Mouse (Mus musculus): ENCODE results near the gene Hpn. TPM values are rescaled to one million over a fixed set of nuclear protein-coding genes. Genes with fewer than 3 reads are reported as not detected.

Gene Hpn
- total and polyA plus RNA-seq, 2 experiments from 2014 or later, result 0.49 to 0.62 TPM

- H3K27me3 ChIP-seq (ENCODE audit: insufficient read depth, low read length), result no peaks in the 10 kb centered on the region
- no peak for ATAC-seq (ENCODE audit: low FRiP score)
- no peaks in the 10 kb centered on the region for H3K4me1 ChIP-seq (ENCODE audit: insufficient read depth, low read length)
- WGBS, result 67% methylated on average over 15 of the region's 15 CpGs
- DNase-seq (ENCODE audit: low spot score), result no peak
- TF ChIP-seq CTCF (IDR thresholded peaks at IDR 0.05), result peak; percentile 59
- no peak overlapping the region for H3K4me3 ChIP-seq (ENCODE audit: low read depth, low read length)
- no peak overlapping the region for H3K4me2 ChIP-seq (ENCODE audit: low read depth, low read length, poor library complexity, severe bottlenecking)
- no peak overlapping the region for H3K27ac ChIP-seq (ENCODE audit: low read depth, low read length)
- H3K9me3 ChIP-seq (ENCODE audit: low read length), result no peaks in the 10 kb centered on the region
- no peaks in the 10 kb centered on the region for H3K36me3 ChIP-seq (ENCODE audit: insufficient read depth, low read length)
- H3K9ac ChIP-seq (replicated peaks; ENCODE audit: low read length, poor library complexity, severe bottlenecking), result no peak overlapping the region
Measured at GRCm38 (mm10) chr7:31105061-31105768, 9.9 kb downstream of the Hpn start.

- H3K9me3 ChIP-seq (ENCODE audit: low read length), result no peaks in the 10 kb centered on the region
- H3K4me3 ChIP-seq (ENCODE audit: low read depth, low read length), result no peak overlapping the region
- ATAC-seq (ENCODE audit: low FRiP score) (no peak), DNase-seq (ENCODE audit: low spot score) (no peak)
- no peak overlapping the region for H3K9ac ChIP-seq (replicated peaks; ENCODE audit: low read length, poor library complexity, severe bottlenecking)
- H3K4me2 ChIP-seq (ENCODE audit: low read depth, low read length, poor library complexity, severe bottlenecking), result no peak overlapping the region
- H3K4me1 ChIP-seq (ENCODE audit: insufficient read depth, low read length), result no peaks in the 10 kb centered on the region
- H3K27ac ChIP-seq (ENCODE audit: low read depth, low read length), result no peak overlapping the region
- TF ChIP-seq CTCF (IDR thresholded peaks at IDR 0.05), result no peak
- H3K27me3 ChIP-seq (ENCODE audit: insufficient read depth, low read length), result no peaks in the 10 kb centered on the region
- 83% methylated on average over 14 of the region's 14 CpGs for WGBS
- no peaks in the 10 kb centered on the region for H3K36me3 ChIP-seq (ENCODE audit: insufficient read depth, low read length)
Measured at GRCm38 (mm10) chr7:31100786-31101185, 14.3 kb downstream of the Hpn start.

- no peak overlapping the region for H3K4me3 ChIP-seq (ENCODE audit: low read depth, low read length)
- ATAC-seq (ENCODE audit: low FRiP score) (no peak), DNase-seq (ENCODE audit: low spot score) (no peak)
- no peaks in the 10 kb centered on the region for H3K27me3 ChIP-seq (ENCODE audit: insufficient read depth, low read length)
- H3K9me3 ChIP-seq (ENCODE audit: low read length), result no peaks in the 10 kb centered on the region
- H3K27ac ChIP-seq (ENCODE audit: low read depth, low read length), result no peak overlapping the region
- H3K4me1 ChIP-seq (ENCODE audit: insufficient read depth, low read length), result no peaks in the 10 kb centered on the region
- peak; percentile 20; the same call in 1 of the 2 replicates for TF ChIP-seq CTCF (IDR thresholded peaks at IDR 0.05)
- WGBS, result 89% methylated on average over 6 of the region's 6 CpGs
- no peaks in the 10 kb centered on the region for H3K36me3 ChIP-seq (ENCODE audit: insufficient read depth, low read length)
- H3K4me2 ChIP-seq (ENCODE audit: low read depth, low read length, poor library complexity, severe bottlenecking), result no peak overlapping the region
- H3K9ac ChIP-seq (replicated peaks; ENCODE audit: low read length, poor library complexity, severe bottlenecking), result no peak overlapping the region
Measured at GRCm38 (mm10) chr7:31099612-31099982, 15.5 kb downstream of the Hpn start.

GRCm38 (mm10) chr7:31098697-31099611 is 16.1 kb downstream of the Hpn start:
- Histone ChIP-seq H3K4me1 (ENCODE audit: insufficient read depth, low read length) (no peaks in the 10 kb centered on the region), H3K9ac (replicated peaks; ENCODE audit: low read length, poor library complexity, severe bottlenecking) (no peak overlapping the region), H3K36me3 (ENCODE audit: insufficient read depth, low read length) (no peaks in the 10 kb centered on the region), H3K27ac (ENCODE audit: low read depth, low read length) (no peak overlapping the region), H3K4me3 (ENCODE audit: low read depth, low read length) (no peak overlapping the region), H3K27me3 (ENCODE audit: insufficient read depth, low read length) (no peaks in the 10 kb centered on the region), H3K9me3 (ENCODE audit: low read length) (no peaks in the 10 kb centered on the region), H3K4me2 (ENCODE audit: low read depth, low read length, poor library complexity, severe bottlenecking) (no peak overlapping the region)
- TF ChIP-seq CTCF (IDR thresholded peaks at IDR 0.05), result peak; percentile 47
- WGBS, result 81% methylated on average over 22 of the region's 22 CpGs
- ATAC-seq (ENCODE audit: low FRiP score) (no peak), DNase-seq (ENCODE audit: low spot score) (no peak)

GRCm38 (mm10) chr7:31097583-31098248 is 17.4 kb downstream of the Hpn start:
- no peak overlapping the region for H3K4me3 ChIP-seq (ENCODE audit: low read depth, low read length)
- no peaks in the 10 kb centered on the region for H3K4me1 ChIP-seq (ENCODE audit: insufficient read depth, low read length)
- DNase-seq (ENCODE audit: low spot score), result peak; percentile 96
- H3K9ac ChIP-seq (replicated peaks; ENCODE audit: low read length, poor library complexity, severe bottlenecking), result no peak overlapping the region
- H3K27me3 ChIP-seq (ENCODE audit: insufficient read depth, low read length), result no peaks in the 10 kb centered on the region
- peak; percentile 98 for TF ChIP-seq CTCF (IDR thresholded peaks at IDR 0.05)
- H3K27ac ChIP-seq (ENCODE audit: low read depth, low read length), result no peak overlapping the region
- peak; percentile 89 for ATAC-seq (ENCODE audit: low FRiP score)
- 44% methylated on average over 19 of the region's 20 CpGs for WGBS
- H3K36me3 ChIP-seq (ENCODE audit: insufficient read depth, low read length), result no peaks in the 10 kb centered on the region
- no peaks in the 10 kb centered on the region for H3K9me3 ChIP-seq (ENCODE audit: low read length)
- H3K4me2 ChIP-seq (ENCODE audit: low read depth, low read length, poor library complexity, severe bottlenecking), result peak overlapping the region; percentile 32
